Mouse (Mus musculus): ENCODE data around the gene Igfbp1.

The Igfbp1 gene

DNA sequence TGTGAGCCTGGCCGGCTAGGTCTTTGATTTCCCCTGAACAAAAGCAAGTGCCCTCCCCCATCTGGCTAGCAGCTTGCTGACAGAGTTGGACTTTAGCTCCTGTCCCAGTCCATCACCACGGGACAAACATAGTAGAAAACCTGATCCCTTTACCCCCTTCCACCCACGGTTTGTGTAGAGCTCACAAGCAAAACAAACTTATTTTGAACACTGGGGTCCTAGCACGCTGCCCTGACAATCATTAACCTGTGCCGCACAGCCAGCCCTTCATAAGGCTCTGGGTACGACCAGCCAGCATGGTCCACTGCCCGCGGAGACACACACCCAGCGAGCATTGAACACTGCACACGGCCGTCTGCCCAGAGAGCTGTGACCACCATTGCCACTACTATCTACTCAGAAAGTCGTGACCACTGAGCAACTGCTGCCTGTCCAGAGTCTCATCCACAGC is at the start of gene Igfbp1:
Gene Igfbp1 (plus strand): TSS at position 292 of the 451 bp plus-strand sequence.
- in situ Hi-C loops (cut with MboI, MseI), result no loop called here

DNA sequence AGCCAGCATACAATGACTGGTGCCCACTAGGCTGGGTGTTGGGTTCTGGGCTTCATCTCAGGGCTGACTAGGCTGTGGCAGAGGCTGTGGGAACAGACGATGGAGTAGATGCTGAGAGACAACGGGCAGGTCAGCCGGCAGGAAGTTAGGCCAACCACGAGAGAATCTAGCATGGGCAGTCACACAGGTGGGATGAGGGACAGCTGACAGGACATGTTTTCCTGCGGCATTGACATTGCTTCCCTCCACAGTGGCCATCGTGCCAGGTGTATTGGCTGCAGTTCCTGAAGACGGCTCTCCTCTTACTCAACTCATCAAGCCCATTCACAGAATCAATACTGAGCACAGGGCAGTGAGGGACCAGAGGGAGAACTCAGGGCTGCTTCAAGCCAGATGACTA is 49.6 kb upstream of the Igfbp1 start:
- in situ Hi-C loops (cut with MboI, MseI), result no loop called here

DNA sequence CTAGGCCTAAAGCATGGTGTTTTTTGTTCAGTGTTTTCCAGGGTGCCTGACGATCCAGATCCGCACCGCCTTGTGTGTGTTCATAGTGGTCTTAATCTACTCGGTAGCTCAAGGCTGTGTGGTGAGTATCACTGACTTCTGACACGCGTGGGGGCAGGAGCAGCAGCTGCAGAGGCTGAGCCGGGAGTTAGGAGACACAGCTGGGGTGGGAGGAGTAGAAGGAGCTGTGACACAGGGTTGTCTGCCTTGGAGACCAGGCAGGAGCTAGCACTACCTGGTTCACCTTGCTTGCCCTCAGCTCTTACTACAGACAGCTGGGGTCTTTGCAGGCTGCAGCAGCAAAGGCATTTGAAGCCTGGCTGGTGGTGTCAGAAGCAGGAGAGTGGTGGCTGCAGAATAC is 48.1 kb upstream of the Igfbp1 start:
- in situ Hi-C loops (cut with MboI, MseI), result no loop called here

DNA sequence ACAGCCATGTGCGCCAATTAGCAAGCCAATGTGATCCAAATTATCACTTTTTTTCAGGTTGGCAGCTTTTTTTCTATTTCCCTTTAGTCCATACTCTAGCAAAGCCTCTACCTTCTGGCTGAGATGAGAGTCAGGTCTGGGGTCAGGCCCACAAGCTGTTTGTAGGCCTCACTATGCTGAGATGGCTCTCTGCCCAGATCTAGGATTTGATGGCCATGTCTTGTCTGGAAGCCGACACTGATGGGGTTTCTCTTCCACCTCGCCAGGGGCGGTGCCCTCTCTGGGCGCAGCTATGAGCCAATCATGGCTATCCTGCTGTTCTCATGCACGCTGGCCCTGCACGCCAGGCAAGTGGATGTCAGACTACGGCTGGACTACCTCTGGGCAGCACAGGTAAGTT is 47.1 kb upstream of the Igfbp1 start:
- in situ Hi-C loops (cut with MboI, MseI), result loop anchor here (10.0 kb wide), 1 partner anchor 486 kb away; no protein-coding TSS in a partner anchor

DNA sequence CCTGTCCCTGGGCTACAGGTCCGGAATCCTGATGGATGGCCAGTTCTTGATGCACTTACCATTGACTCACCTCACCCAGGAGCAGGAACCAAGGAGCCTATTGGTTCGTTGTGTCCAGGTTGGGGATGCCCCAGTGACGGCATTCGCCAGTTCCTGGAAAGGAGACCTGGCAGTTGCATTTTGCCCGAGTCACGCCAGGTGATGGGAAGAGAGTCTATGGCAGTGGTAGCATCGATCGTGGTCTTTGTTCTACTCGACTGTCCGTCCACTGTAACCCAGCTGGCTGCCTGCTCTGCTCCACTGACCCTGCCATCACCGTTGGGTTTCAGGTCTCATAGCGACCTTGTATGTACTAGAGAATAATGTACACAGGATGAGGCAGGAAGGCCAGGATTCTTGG is 45.2 kb upstream of the Igfbp1 start:
- in situ Hi-C loops (cut with MboI, MseI), result loop anchor here (10.0 kb wide), 1 partner anchor 488 kb away; no protein-coding TSS in a partner anchor

DNA sequence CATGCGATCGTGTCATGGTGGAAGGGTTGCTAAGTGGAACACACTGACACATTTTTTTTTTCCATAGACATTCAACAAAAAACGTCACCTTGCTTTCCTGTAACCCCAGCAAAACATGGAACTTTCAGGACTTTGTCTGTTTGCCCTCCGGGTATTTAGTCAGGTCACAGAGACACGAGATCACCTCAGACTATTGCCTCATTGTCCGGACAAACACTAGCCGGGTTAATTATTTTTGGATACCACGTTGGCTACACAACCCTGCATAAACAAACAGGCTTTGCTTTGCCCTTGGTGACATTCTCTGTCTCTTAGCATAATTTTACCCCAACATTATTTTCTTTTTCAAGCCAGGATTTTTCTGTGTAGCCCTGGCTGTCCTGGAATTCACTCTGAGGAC is 44.5 kb upstream of the Igfbp1 start:
- in situ Hi-C loops (cut with MboI, MseI), result loop anchor here (10.0 kb wide), 1 partner anchor 488 kb away; no protein-coding TSS in a partner anchor

DNA sequence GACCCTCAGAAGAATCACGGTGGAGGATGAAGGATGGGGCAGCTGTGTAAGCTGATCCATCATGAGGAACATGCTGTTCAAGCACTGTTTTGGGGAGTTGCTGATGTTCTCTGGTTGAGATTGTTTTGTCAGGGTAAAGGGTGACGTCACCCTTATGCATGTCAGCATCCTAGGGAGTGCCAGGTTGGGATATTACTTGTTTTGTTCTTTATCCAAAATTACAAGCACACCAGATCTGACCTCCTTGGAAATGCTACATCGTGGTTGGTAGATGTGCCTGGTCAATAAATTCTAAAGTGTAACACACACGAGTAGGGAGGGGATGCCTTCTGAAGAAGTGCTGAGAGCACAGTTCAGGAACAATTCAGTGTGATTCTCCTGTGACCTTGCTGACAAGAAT is 41.2 kb upstream of the Igfbp1 start:
- in situ Hi-C loops (cut with MboI, MseI), result loop anchor here (10.0 kb wide), 1 partner anchor 492 kb away; no protein-coding TSS in a partner anchor

DNA sequence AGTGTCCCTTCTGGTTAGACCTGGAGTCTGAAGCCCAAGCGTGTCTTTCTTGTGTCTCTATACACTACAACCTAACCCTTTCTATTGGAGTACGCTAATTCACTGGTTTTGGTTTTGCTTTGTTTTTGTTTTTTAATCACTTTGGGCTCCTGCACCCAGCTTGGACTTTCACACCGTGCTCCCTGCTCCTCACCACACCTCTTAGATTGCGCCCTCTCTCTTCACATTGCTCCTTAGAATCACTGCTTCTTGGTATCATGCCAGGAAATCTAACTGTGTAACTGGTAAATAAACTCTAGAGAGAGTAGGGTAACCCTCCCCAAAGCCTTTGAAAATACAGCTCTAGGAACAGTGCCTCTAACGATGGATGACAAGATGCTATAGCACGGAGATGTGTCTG is 39.4 kb upstream of the Igfbp1 start:
- in situ Hi-C loops (cut with MboI, MseI), result loop anchor here (10.0 kb wide), 1 partner anchor 493 kb away; no protein-coding TSS in a partner anchor

DNA sequence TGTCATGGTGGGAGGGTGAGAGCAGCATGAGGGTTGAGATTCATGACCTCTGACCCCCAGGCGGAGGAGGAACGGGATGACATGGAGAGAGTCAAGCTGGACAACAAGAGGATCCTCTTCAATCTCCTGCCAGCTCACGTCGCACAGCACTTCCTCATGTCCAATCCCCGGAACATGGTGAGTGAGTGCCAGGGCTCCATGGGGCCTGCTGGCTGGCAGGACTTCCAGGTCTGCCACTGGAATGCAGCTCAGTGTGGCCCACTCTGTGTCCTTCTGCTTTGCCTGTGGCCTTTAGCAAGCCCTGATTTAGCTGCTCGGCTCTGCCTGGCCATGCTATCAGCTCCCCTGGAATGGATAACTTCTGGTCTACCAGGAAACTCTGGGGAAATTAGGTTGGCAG is 37.4 kb upstream of the Igfbp1 start:
- in situ Hi-C loops (cut with MboI, MseI), result no loop called here

DNA sequence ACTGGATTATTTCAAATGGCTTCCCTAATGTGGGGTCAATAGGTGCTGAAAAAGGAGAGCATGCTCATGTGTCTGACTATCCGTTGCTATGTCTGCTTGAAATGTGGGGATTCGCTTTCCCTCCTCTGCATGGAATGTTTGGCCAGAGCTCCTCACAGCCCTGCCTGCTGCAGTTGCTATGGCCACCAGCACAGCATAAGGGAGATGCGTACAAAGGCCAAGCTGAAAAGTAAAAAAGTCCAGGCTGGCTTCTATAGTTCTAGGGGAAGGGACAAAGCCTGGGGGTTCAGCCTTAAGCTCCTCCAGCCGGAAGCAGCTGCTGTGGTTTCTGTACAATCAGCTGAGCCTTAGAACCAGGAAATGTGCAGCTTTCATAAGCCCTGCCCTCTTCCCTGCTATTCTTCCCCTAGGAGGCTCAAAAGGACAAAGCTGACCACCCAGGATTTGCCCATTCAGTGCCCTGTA is 36.9 kb upstream of the Igfbp1 start:
- in situ Hi-C loops (cut with MboI, MseI), result no loop called here

DNA sequence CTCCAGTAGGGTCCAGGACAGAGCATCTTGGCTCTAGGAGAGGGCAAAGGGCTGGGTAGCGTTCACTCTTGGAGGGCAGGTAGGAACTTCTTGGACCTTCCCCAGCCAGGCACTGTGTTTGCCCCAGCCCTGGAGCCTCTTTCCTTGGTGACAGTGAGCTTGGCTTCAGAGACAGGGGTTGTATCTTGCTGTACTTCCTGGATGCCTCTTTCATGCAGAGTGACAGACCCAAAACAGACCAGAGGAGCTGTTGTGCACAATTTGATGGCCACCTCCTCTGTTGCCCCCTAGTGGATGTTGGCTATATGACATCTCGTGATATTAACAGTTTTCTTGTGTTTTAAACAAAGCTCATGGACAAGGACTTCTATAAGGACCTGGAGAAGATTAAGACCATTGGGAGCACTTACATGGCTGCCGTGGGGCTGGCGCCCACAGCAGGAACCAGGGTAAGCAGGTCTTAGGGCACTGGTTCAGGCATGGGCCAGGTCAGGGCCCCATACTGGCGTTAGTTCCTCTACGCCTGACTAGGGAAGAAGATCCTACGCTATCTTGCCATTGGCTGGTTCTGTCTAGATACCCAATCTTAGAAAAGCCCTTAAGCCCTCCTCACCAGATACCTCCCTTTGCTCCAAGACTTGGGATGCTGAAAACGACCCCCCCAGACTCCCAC is 35.9 kb upstream of the Igfbp1 start:
- in situ Hi-C loops (cut with MboI, MseI), result no loop called here

DNA sequence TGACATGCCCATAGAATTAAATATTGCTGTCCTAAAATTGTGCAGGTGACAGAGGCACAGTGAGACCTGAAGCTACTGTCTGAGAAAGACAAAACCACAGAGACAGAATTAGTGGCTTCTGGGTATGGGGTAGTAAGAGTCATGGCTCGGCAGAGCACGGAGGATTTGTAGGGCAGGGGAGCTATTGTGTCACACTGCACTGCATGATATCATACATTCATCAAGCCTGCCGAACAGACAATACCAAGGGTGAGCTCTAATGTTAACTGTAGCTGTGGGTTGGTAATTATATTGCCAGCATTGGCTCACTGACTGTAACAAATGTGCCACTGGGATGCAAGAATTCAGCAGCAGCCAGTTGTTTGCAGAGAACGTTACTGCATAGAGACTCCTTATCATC is 33.2 kb upstream of the Igfbp1 start:
- in situ Hi-C loops (cut with MboI, MseI), result no loop called here

DNA sequence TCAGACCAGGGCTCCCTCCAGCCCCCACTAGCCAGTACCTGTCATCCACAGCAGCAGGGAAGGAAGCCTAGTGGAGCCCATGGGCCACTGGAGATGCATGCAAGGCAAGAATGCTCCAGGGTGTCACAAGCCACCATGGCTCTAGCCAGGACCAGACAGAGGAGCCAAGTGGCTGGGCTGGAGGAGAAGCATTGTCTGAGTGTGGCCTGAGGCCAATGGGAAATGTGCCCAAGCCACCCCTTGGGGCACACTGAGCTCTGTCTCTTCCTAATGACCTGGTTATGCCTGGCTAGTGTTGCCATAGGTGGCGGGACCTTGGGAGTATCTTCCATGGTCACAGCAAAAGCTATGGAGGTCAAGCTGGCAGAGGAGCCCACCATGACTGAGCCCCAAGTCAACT is 27.9 kb upstream of the Igfbp1 start:
- in situ Hi-C loops (cut with MboI, MseI), result no loop called here

DNA sequence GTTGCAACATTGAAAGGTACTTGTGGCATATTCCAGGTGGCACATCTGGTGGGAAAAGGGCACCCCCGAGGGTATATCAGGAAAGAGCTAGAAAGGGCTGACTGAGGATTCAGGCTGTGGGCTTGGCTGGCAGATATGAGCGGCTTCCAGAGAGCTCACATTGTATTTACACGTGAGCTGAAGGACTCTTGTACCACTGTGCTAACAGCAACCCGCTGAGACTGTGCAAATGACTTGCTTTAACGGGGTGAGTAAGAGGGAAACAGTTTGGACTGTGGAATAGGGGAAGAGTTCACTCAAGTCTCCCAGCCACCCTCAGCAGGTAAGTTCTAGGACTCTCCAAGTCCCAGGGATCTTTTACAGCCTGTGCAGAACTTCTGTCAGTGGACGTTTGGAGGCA is 23.9 kb upstream of the Igfbp1 start:
- in situ Hi-C loops (cut with MboI, MseI), result no loop called here

DNA sequence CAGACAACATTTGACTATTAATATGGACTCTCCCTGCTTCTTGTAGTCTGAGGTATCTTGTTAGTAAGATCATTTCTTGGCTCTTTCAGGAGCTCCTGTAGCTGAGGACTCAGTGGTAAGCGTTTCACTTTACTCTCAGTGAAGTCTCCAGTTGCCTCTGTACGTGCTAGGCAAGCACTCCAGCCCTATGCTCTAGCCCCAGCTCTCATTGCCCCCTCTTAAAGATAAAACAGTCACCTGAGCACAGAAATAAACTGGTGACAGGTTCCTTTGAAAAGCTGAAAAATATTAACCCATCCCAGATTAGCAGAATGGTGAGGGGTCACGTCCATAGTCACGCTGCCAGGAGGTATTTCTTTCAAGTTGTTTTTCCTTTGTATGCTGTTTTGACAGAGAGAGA is 18.9 kb upstream of the Igfbp1 start:
- in situ Hi-C loops (cut with MboI, MseI), result no loop called here

DNA sequence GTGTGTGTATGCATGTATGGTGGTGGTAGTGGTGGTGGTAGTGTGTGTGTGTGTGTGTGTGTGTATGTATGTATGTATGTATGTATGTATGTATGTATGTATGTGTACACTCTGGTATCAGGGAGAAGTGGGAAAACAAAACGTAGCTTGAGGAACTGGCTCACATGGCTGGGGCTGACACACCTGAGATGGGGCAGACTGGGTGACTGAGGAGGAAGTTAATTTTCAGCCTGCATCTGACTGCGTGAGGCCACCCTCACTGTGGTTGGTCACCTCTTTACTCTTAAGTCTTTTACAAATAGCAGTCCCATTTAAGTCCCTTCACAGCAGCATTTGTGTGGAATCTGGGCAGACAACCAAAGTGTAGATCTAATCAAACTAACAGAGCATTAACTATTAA is 18.3 kb upstream of the Igfbp1 start:
- in situ Hi-C loops (cut with MboI, MseI), result no loop called here

DNA sequence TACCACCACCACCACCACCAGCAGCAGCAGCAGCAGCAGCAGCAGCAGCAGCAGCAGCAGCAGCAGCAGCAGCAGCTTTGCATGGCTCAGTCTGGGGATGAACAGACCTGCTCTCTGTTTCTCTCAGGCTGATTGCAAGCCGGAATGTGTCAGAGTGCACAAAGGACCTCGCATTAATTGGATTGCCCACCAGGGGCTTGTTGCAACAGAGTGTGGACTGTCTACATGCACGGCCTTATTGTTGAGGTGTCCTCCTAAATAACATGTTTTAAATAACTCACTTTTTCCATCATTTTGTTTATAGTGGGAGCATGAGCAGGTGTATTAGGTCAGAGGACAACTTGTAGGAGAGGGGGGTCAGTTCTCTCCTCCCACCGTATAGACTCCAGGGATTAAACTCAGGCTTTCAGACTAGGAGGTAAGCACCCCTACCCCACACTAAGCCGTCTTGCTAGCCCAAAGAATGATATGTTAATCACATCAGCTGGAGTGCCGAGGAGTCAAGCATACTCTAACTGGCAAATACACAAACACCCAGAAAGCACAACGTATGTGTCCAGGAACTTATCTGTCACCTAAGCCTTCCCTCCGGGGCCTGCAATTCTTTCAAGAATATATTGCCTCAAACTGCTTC is 15.1 kb upstream of the Igfbp1 start:
- in situ Hi-C loops (cut with MboI, MseI), result no loop called here

DNA sequence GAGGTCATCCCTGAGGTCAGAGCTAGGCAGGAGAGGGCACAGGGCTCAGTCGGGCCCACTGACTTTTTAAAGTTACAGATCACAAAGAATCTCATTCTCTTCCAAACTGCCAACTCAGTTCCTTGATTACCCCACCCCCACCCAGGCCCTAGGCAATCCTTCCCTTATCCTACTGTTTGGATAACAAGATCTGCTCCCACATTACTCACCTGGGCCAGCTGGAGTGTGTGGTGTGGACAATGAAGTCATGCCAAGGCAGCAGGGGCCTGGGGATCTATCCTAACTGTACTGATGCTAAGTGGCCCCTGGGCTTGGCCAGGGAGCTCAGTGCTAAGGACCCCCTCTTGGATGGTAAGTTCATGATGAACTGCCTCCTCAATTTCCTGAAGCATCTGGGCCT is 13.2 kb upstream of the Igfbp1 start:
- in situ Hi-C loops (cut with MboI, MseI), result no loop called here

DNA sequence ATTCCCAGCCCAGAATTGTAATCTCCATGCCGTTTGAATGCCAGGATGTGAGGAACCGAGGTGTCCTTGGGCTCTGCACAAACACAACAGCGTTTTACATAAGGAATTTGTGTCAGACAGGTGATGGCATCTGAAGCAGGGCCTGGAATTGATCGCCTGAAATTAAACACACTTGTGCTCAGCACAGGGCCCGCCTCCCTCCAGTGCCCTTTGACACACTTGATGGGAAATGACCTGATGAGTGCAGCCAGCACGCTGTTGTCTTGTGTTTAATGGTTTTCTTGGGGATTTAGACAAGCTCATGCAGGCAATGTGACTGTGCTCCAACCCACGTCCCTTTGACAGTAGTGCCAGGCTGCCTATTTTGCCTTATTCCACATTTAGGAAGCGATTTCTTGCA is 10.1 kb upstream of the Igfbp1 start:
- in situ Hi-C loops (cut with MboI, MseI), result no loop called here

DNA sequence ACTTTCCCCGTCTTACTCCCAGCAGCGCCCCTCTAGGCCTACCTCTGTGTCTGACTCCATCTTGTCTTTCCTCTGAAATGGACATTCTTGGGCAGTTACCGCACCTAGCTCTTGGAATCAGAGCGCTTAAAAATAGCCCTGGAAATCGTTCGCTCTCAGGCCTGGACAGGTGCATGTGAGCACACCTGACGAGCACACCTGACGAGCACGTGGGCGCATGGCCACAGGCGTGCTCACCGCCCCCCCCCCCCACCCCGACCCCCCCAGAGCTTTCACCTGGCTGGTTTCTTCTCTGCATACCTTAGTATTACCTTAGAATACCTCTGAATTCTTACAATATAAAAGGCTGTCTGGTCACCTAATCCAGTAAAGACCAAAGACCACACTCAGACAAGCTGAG is 9.1 kb upstream of the Igfbp1 start, which contains the start of gene Gm11985:
Gene Gm11985 (minus strand): TSS at position 101 of the 400 bp plus-strand sequence.
- in situ Hi-C loops (cut with MboI, MseI), result no loop called here

DNA sequence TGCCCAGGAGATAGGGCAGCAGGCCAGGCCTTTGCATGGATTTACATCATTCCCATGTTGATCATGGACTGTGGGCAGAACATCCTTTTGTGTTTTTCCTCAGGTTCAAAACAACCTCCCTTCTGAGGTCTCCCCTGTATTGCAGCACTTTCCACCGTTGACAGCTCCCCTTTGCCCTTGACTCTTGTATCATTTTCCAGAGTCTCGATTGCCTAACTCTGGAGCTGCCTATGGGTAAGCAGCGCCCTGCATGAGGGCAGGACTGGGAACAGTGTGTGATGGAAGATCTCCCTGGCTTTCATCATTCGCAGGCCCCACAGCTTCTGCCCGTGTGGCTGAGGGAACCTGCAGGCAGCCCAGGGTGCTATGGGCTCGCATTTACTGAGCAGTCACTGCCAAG is 4.9 kb upstream of the Igfbp1 start:
- in situ Hi-C loops (cut with MboI, MseI), result no loop called here

DNA sequence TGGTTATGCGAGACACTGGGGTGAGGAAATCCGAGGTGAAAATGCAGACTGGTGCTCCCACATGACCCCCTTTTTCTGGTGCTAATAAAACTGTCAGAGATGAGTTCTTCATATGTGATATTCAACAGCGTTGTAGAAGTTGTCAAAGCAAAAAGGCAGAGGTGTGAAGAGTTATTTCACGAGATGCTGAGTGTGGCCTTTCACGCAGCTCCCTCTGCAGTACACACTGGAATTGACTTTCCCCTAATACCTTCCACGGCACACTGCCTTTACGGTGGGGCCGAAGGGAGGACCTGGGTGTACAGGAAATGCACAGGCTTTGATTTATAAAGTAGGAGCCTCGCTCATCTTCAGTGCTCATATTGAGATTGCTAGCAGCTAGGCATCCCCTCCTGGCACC is 4.4 kb upstream of the Igfbp1 start:
- in situ Hi-C loops (cut with MboI, MseI), result no loop called here

Data from T-helper 2 cell (primary cell).